Mouse (Mus musculus) hindbrain, postnatal 0 days (tissue): ENCODE data around the gene Pole2. TPM values are rescaled to one million over a fixed set of nuclear protein-coding genes. Genes with fewer than 3 reads are reported as not detected.

Experiments used
- ATAC-seq: fragments of 200-750 bp; cut with Nextera tagmentation; 2 replicates; pipeline ENCODE4 v1.8.0; 2017; ENCODE audit warnings: mild to moderate bottlenecking, moderate TSS enrichment, moderate library complexity
- DNase-seq: peaks from one replicate; pipeline ENCODE4 v3.0.0-alpha.2; 2015; ENCODE audit warnings: low spot score
- H3K27ac ChIP-seq: fragments of 300-500 bp; sonication (generic); 2 replicates; pipeline ENCODE4 v1.5.1; 2014; ENCODE audit warnings: mild to moderate bottlenecking
- H3K27me3 ChIP-seq: fragments of 300-500 bp; sonication (generic); 2 replicates; pipeline ENCODE4 v1.6.1; 2014; ENCODE audit warnings: low read length, mixed read lengths; ENCODE audit not compliant: insufficient read depth
- H3K36me3 ChIP-seq: fragments of 300-500 bp; sonication (generic); 2 replicates; pipeline ENCODE4 v1.6.1; 2014; ENCODE audit warnings: low read length, mixed read lengths; ENCODE audit not compliant: insufficient read depth
- H3K4me1 ChIP-seq: fragments of 300-500 bp; sonication (generic); 2 replicates; pipeline ENCODE4 v1.6.1; 2014; ENCODE audit warnings: antibody characterized with exemption, low read length, mixed read lengths; ENCODE audit not compliant: insufficient read depth
- H3K4me2 ChIP-seq: fragments of 300-500 bp; sonication (generic); 2 replicates; pipeline ENCODE4 v1.6.1; 2014; ENCODE audit warnings: low read depth, mild to moderate bottlenecking, low read length, moderate library complexity, mixed read lengths
- H3K4me3 ChIP-seq: fragments of 300-500 bp; sonication (generic); 2 replicates; pipeline ENCODE4 v1.5.1; 2014; ENCODE audit warnings: low read length
- H3K9ac ChIP-seq: fragments of 300-500 bp; sonication (generic); replicated peaks from 2 replicates; pipeline ENCODE4 v1.6.1; 2014; ENCODE audit warnings: mild to moderate bottlenecking, low read length, moderate library complexity, mixed read lengths
- H3K9me3 ChIP-seq: fragments of 300-500 bp; sonication (generic); 2 replicates; pipeline ENCODE4 v1.6.1; 2016; ENCODE audit warnings: low read length, mixed read lengths
- CTCF ChIP-seq: IDR thresholded peaks from 2 replicates; pipeline ENCODE4 v1.5.1; 2016; ENCODE audit warnings: antibody characterized with exemption, control low read depth, low read depth
- WGBS: fragments of 180-500 bp; shearing (Covaris S2); extraction: QIAGEN DNeasy Blood & Tissue Kit; methylation state at CpG from one replicate; pipeline ENCODE4 v1.1.7; 2014; 5-methylcytosine and 5-hydroxymethylcytosine counted together
- polyA plus RNA-seq: library from polyadenylated mRNA; unstranded; fragments of >200 nt; fragmentation: Nextera tagmentation; extraction: Ambion mirVana; gene quantifications from 2 replicates; pipeline ENCODE4 v1.2.1, GENCODE M21; 2015
- total RNA-seq: library from RNA; depleted of rRNA; stranded (reverse); fragments of >200 nt; gene quantifications from 2 replicates; pipeline ENCODE4 v1.2.3, GENCODE M21; 2014

Pole2 gene
- total and polyA plus RNA-seq, 2 experiments from 2014 or later: 3.1 to 4.4 TPM

- Histone ChIP-seq H3K36me3 (peaks cover 4% of the 10 kb centered on the region; the same call in 1 of the 2 replicates), H3K4me1 (peaks cover 3% of the 10 kb centered on the region), H3K9ac (no peak overlapping the region), H3K27me3 (no peaks in the 10 kb centered on the region), H3K4me2 (no peak overlapping the region), H3K27ac (no peak overlapping the region), H3K4me3 (no peak overlapping the region), H3K9me3 (no peaks in the 10 kb centered on the region)
- 94% methylated on average over 1 of the region's 1 CpGs for WGBS
- ATAC-seq (peak; percentile 50; the same call in 1 of the 2 replicates), DNase-seq (no peak)
- TF ChIP-seq CTCF: peak; percentile 55
Observed at GRCm38 (mm10) chr12:69190522-69190921, 37.5 kb downstream of the Pole2 start.

DNA sequence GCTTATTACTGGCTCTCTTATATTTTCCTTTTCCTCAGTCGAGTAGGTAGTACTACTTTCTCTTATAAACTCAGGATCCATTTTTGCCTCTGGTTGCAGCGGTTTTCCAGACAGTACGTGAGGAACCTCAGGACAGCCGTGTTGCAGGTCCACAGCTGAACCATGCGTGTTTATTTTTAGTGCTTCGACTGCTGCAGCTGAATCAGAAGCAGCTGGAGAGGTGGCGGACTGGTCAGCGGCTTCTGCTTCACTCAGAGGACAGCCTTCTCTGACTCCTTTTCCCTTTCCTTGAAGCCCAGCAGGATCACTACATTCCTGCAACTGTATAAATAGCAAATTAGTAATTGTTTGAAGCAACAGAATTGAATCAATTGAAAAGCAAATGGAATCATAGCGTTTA lies 37.9 kb downstream of the Pole2 start:
- H3K27me3 ChIP-seq: no peaks in the 10 kb centered on the region
- H3K4me3 ChIP-seq: no peak overlapping the region
- H3K9ac ChIP-seq: no peak overlapping the region
- DNase-seq (no peak), ATAC-seq (no peak)
- no peak overlapping the region for H3K27ac ChIP-seq
- peaks cover 4% of the 10 kb centered on the region; the same call in 1 of the 2 replicates for H3K36me3 ChIP-seq
- peaks cover 7% of the 10 kb centered on the region for H3K4me1 ChIP-seq
- 90% methylated on average over 9 of the region's 9 CpGs for WGBS
- TF ChIP-seq CTCF: no peak
- H3K9me3 ChIP-seq: no peaks in the 10 kb centered on the region
- H3K4me2 ChIP-seq: no peak overlapping the region

DNA sequence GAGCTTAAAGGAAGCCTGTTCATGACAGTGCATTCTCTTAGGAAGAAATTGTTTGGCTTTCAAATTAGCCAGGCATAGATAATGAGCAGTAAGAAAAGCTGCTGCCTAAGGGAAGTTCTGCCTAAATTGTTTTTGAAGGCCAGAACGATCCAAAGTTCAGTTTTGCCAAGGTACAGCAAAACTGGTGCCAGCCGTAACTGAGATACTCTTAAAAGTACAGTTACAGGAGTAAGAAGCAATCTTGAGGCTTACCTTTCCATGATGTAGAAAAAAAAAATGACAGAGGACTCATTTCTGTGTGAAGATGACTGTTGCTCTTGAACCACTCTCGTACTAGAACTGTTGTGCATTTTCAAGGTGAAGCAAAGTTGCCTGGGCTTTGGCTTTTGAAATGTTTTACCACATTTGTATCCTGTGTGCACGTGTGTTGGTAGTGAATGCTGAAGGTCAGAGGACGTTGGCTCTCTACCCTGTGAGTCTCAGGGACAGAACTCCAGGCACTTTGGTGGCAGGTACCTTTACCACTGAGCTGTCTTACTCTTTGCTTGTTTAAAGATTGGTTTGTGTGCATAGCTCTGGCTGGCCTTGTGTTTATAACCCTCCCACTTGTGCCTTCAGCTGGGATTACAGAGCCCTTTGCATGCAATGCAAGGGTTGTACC lies 41.1 kb downstream of the Pole2 start:
- DNase-seq (no peak), ATAC-seq (no peak)
- H3K9ac ChIP-seq: no peak overlapping the region; the same call in 1 of the 2 replicates
- no peaks in the 10 kb centered on the region for H3K9me3 ChIP-seq
- peaks cover 4% of the 10 kb centered on the region; the same call in 1 of the 2 replicates for H3K36me3 ChIP-seq
- H3K27me3 ChIP-seq: no peaks in the 10 kb centered on the region
- 73% methylated on average over 5 of the region's 5 CpGs for WGBS
- peaks cover 8% of the 10 kb centered on the region for H3K4me1 ChIP-seq
- H3K4me3 ChIP-seq: no peak overlapping the region
- no peak overlapping the region for H3K27ac ChIP-seq
- TF ChIP-seq CTCF: no peak
- H3K4me2 ChIP-seq: no peak overlapping the region

- H3K27me3 ChIP-seq: no peaks in the 10 kb centered on the region
- TF ChIP-seq CTCF: no peak
- H3K36me3 ChIP-seq: peaks cover 4% of the 10 kb centered on the region; the same call in 1 of the 2 replicates
- H3K4me2 ChIP-seq: peak overlapping the region; percentile 99
- peaks cover 8% of the 10 kb centered on the region for H3K4me1 ChIP-seq
- no peaks in the 10 kb centered on the region for H3K9me3 ChIP-seq
- H3K9ac ChIP-seq: peak overlapping the region; percentile 90
- H3K27ac ChIP-seq: no peak overlapping the region
- peak overlapping the region; percentile 86 for H3K4me3 ChIP-seq
- DNase-seq: no peak
- WGBS: 63% methylated on average over 7 of the region's 7 CpGs
- no peak for ATAC-seq
Observed at GRCm38 (mm10) chr12:69185371-69185770, 42.6 kb downstream of the Pole2 start.

DNA sequence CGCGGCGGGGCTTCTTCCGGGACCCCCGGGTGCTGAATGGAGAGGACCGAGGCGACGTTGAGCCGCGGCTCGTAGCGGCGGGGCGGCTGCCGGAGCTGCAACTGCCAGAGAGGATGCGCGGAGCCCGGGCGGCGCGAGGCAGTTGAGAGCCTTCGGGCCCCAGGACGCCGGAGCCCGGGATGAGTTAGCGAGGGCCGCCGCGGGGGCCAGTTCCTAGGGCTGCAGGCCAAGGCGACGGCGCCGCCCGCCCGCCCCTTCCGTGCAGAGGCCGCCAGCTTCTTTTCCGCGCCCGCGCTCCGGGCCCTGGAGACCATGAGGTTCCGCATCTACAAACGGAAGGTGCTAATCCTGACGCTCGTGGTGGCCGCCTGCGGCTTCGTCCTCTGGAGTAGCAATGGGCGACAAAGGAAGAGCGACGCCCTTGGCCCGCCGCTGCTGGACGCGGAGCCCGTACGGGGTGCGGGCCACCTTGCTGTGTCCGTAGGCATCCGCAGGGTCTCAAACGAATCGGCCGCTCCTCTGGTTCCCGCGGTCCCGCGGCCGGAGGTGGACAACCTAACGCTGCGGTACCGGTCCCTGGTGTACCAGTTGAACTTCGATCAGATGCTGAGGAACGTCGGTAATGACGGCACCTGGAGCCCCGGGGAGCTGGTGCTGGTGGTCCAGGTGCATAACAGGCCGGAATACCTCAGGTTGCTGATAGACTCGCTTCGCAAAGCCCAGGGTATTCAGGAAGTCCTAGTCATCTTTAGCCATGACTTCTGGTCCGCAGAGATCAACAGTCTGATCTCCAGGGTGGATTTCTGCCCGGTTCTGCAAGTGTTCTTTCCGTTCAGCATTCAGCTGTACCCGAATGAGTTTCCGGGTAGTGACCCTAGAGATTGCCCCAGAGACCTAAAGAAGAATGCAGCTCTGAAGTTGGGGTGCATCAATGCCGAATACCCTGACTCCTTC lies 43.4 kb downstream of the Pole2 start:
- ATAC-seq (peak; percentile 61), DNase-seq (peak; percentile 53)
- Histone ChIP-seq H3K27ac (peak overlapping the region; percentile 95), H3K27me3 (no peaks in the 10 kb centered on the region), H3K4me2 (peak overlapping the region; percentile 99), H3K9me3 (no peaks in the 10 kb centered on the region), H3K4me1 (peaks cover 8% of the 10 kb centered on the region), H3K36me3 (peaks cover 4% of the 10 kb centered on the region; the same call in 1 of the 2 replicates), H3K4me3 (peak overlapping the region; percentile 86), H3K9ac (peak overlapping the region; percentile 90)
- 1% methylated on average over 81 of the region's 86 CpGs for WGBS
- TF ChIP-seq CTCF: no peak

DNA sequence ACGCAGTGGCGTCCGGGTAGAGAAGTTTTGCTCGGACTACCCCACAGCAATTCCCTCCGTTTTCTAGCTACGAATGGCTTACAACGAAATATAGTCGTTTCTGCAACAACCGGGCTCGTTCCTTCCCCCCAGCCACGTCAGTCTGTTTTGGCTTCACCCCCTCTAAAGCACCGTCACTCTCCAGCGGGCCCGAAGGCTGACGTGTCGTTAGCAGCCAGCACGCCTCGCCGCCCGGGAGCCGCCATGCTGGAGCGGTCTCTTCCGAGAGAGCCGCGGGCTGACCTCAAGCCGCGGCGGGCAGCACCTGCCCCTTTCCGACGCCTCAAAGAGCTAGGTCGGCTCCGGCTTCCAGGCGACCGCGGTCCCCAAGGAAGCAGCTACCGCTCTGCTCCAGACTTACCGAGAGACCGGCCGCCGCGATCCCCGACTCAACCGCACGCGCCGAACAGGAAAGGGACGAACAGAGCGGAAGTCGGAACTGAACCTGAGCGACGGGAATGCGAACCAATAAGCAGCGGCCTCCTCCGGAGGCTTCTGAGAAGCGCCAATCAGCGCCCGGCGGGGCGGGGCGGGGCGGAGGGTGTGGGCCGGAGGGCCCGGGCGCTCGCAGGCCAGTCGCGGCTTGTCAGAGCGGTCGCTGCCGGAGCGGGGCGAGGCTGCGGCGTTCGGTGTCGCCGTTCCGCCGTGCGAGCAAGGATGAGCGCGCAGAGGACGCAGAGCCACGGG lies 44.2 kb downstream of the Pole2 start, which contains the start of the genes Rpl36al and Mgat2:
TSS of gene Rpl36al (minus strand) at position 501 of the 726 bp plus-strand sequence.
TSS of gene Mgat2 (plus strand) at position 575 of the 726 bp plus-strand sequence.
- Histone ChIP-seq H3K4me2 (peak within 1 kb of the TSS; percentile 99), H3K9ac (peak within 1 kb of the TSS; percentile 90), H3K36me3 (peaks cover 4% of the 10 kb centered on the region; the same call in 1 of the 2 replicates), H3K27ac (peak within 1 kb of the TSS; percentile 95), H3K9me3 (no peaks in the 10 kb centered on the region), H3K4me1 (peaks cover 8% of the 10 kb centered on the region), H3K4me3 (peak within 1 kb of the TSS; percentile 86), H3K27me3 (no peaks in the 10 kb centered on the region)
- no peak for TF ChIP-seq CTCF
- ATAC-seq (peak; percentile 99), DNase-seq (peak; percentile 99)
- under 1% methylated on average over 80 of the region's 84 CpGs for WGBS
